Mouse (Mus musculus): ENCODE measurements at regions not wholly inside any gene's neighbourhood (a gene's known extent, or its start where the extent isn't known, plus 50 kb on each side); places are given as distances from the start of the nearest gene placed in this dataset.

GRCm38 (mm10) chr12:25265066-25265465 is 168.1 kb upstream of the Id2 start:
- TF ChIP-seq ZC3H11A (IDR thresholded peaks at IDR 0.05; ENCODE audit: borderline replicate concordance, low read depth, low read length) (no peak), ZNF384 (IDR thresholded peaks at IDR 0.05; ENCODE audit: low read depth, low read length) (no peak), HCFC1 (IDR thresholded peaks at IDR 0.05; ENCODE audit: borderline replicate concordance, insufficient read depth, low read length) (no peak)
